Mouse (Mus musculus): ENCODE data around the gene Dpp9. TPM values are rescaled to one million over a fixed set of nuclear protein-coding genes. Genes with fewer than 3 reads are reported as not detected.

The Dpp9 gene
- total RNA-seq, 2 experiments from 2014 or later, result 19.9 to 27.0 TPM

GRCm38 (mm10) chr17:56144546-56144945 lies 74.2 kb downstream of the Dpp9 start:
- no peak for ATAC-seq (replicated peaks; ENCODE audit: poor library complexity)

GRCm38 (mm10) chr17:56141702-56142605 lies 76.8 kb downstream of the Dpp9 start:
- ATAC-seq (replicated peaks; ENCODE audit: poor library complexity), result peak; percentile 20

- peak; percentile 59 for ATAC-seq (replicated peaks; ENCODE audit: poor library complexity)
These were observed 78.7 kb downstream of the Dpp9 start, which contains the start of gene Sema6b for GRCm38 (mm10) chr17:56139858-56140595. Sema6b (minus strand) TSS chr17:56140343.

DNA sequence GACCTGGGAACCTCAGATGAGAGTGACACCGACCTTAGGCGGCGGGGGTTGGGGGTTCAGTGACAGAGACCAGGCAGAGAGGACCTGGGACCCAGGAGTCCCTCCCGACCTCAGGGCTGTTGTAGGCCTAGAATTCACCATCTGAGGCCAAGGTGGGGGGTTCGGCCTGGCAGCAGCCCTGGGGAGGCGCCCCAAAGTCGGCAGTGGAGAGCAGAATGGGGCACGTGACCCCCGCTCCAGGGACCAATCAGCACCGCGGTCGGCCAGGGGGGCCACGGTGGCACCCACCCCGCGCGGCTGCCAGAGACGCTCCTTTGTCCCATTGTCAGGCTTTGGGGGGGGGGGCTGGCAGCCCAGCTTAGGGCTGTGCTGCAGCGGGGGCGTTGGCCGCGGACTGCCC lies 79.3 kb downstream of the Dpp9 start:
- ATAC-seq (replicated peaks; ENCODE audit: poor library complexity), result no peak

- no peak for ATAC-seq (replicated peaks; ENCODE audit: poor library complexity)
These were observed 80.7 kb downstream of the Dpp9 start for GRCm38 (mm10) chr17:56137839-56138613.

Other genes starting within 250 kb of the Dpp9 start
- gene Shd, start 248.4 kb downstream of the Dpp9 start, total RNA-seq (2015), result 0.39 and 0.98 TPM in 2 replicates
- not detected in 2 replicates for gene Shd, start 248.4 kb downstream of the Dpp9 start, total RNA-seq (2017)
- not detected in 2 replicates for gene Fsd1, start 232.4 kb downstream of the Dpp9 start, total RNA-seq (2015)
- gene Fsd1, start 232.4 kb downstream of the Dpp9 start, total RNA-seq (2017), result not detected in 2 replicates
- gene Stap2, start 213.3 kb downstream of the Dpp9 start, total RNA-seq (2015), result 0.32 TPM in 1 of 2 replicates, not detected in the other
- not detected in 2 replicates for gene Stap2, start 213.3 kb downstream of the Dpp9 start, total RNA-seq (2017)
- 9.2 and 17.4 TPM in 2 replicates for gene Mpnd, start 213.2 kb downstream of the Dpp9 start, total RNA-seq (2015)
- gene Mpnd, start 213.2 kb downstream of the Dpp9 start, total RNA-seq (2017), result 76.6 and 92.5 TPM in 2 replicates
- 19.1 TPM in 2 replicates for gene Sh3gl1, start 182.3 kb downstream of the Dpp9 start, total RNA-seq (2015)
- gene Sh3gl1, start 182.3 kb downstream of the Dpp9 start, total RNA-seq (2017), result 22.1 and 25.0 TPM in 2 replicates
- gene Chaf1a, start 178.5 kb downstream of the Dpp9 start, total RNA-seq (2015), result 15.5 and 16.7 TPM in 2 replicates
- 32.3 and 33.9 TPM in 2 replicates for gene Chaf1a, start 178.5 kb downstream of the Dpp9 start, total RNA-seq (2017)
- 13.6 and 13.7 TPM in 2 replicates for gene Ubxn6, start 143.9 kb downstream of the Dpp9 start, total RNA-seq (2015)
- 17.4 and 19.9 TPM in 2 replicates for gene Ubxn6, start 143.9 kb downstream of the Dpp9 start, total RNA-seq (2017)
- 20.7 and 25.4 TPM in 2 replicates for gene Hdgfl2, start 139.3 kb downstream of the Dpp9 start, total RNA-seq (2015)
- 80.0 and 87.8 TPM in 2 replicates for gene Hdgfl2, start 139.3 kb downstream of the Dpp9 start, total RNA-seq (2017)
- gene Plin4, start 109.1 kb downstream of the Dpp9 start, total RNA-seq (2015), result not detected in 2 replicates
- not detected in 2 replicates for gene Plin4, start 109.1 kb downstream of the Dpp9 start, total RNA-seq (2017)
- gene Plin5, start 101.3 kb downstream of the Dpp9 start, total RNA-seq (2015), result 0.17 TPM in 1 of 2 replicates, not detected in the other
- gene Plin5, start 101.3 kb downstream of the Dpp9 start, total RNA-seq (2017), result 0.14 TPM in 1 of 2 replicates, not detected in the other
- 1.6 and 3.6 TPM in 2 replicates for gene Lrg1, start 96.9 kb downstream of the Dpp9 start, total RNA-seq (2015)
- 1.4 and 4.7 TPM in 2 replicates for gene Lrg1, start 96.9 kb downstream of the Dpp9 start, total RNA-seq (2017)
- 1.8 and 2.2 TPM in 2 replicates for gene Sema6b, start 78.6 kb downstream of the Dpp9 start, total RNA-seq (2015)
- 3.2 and 4.9 TPM in 2 replicates for gene Sema6b, start 78.6 kb downstream of the Dpp9 start, total RNA-seq (2017)
- gene Tnfaip8l1, start 56.4 kb downstream of the Dpp9 start, total RNA-seq (2015), result 1.5 and 2.2 TPM in 2 replicates
- gene Tnfaip8l1, start 56.4 kb downstream of the Dpp9 start, total RNA-seq (2017), result 0.91 and 2.8 TPM in 2 replicates
- 55.1 and 56.1 TPM in 2 replicates for gene Mydgf, start 35.0 kb downstream of the Dpp9 start, total RNA-seq (2015)
- gene Mydgf, start 35.0 kb downstream of the Dpp9 start, total RNA-seq (2017), result 50.4 and 57.1 TPM in 2 replicates
- gene Fem1a, start 37.9 kb upstream of the Dpp9 start, total RNA-seq (2015), result 15.3 and 15.9 TPM in 2 replicates
- 20.7 and 23.4 TPM in 2 replicates for gene Fem1a, start 37.9 kb upstream of the Dpp9 start, total RNA-seq (2017)
- gene Ticam1, start 57.9 kb upstream of the Dpp9 start, total RNA-seq (2015), result 9.0 and 11.4 TPM in 2 replicates
- gene Ticam1, start 57.9 kb upstream of the Dpp9 start, total RNA-seq (2017), result 3.0 and 4.1 TPM in 2 replicates
- gene Plin3, start 74.0 kb upstream of the Dpp9 start, total RNA-seq (2015), result 7.3 and 8.1 TPM in 2 replicates
- gene Plin3, start 74.0 kb upstream of the Dpp9 start, total RNA-seq (2017), result 28.1 TPM in 2 replicates
- not detected in 2 replicates for gene Arrdc5, start 81.4 kb upstream of the Dpp9 start, total RNA-seq (2015)
- gene Arrdc5, start 81.4 kb upstream of the Dpp9 start, total RNA-seq (2017), result not detected in 2 replicates
- gene Uhrf1, start 84.4 kb upstream of the Dpp9 start, total RNA-seq (2015), result 67.8 and 80.7 TPM in 2 replicates
- 151 and 160 TPM in 2 replicates for gene Uhrf1, start 84.4 kb upstream of the Dpp9 start, total RNA-seq (2017)
- 6.7 and 8.5 TPM in 2 replicates for gene Kdm4b, start 107.2 kb upstream of the Dpp9 start, total RNA-seq (2015)
- gene Kdm4b, start 107.2 kb upstream of the Dpp9 start, total RNA-seq (2017), result 5.9 and 7.3 TPM in 2 replicates